Mouse (Mus musculus): ENCODE data around the gene Rprd1b. TPM values are rescaled to one million over a fixed set of nuclear protein-coding genes. Genes with fewer than 3 reads are reported as not detected.

The Rprd1b gene
- polyA plus RNA-seq, 1 experiment from 2014 or later, result 48.9 TPM

- WGBS, result 56% methylated on average over 5 of the region's 5 CpGs
- peaks cover 12% of the 10 kb centered on the region; the same call in 1 of the 2 replicates for H3K36me3 ChIP-seq
- H3K4me3 ChIP-seq (replicated peaks), result no peak overlapping the region
- no peak overlapping the region for H3K9ac ChIP-seq
- H3K4me2 ChIP-seq, result no peak overlapping the region
- peak overlapping the region; percentile 52; the same call in 1 of the 2 replicates for H3K27ac ChIP-seq
- ATAC-seq (replicated peaks; ENCODE audit: low FRiP score), result no peak
- no peaks in the 10 kb centered on the region for H3K27me3 ChIP-seq
- peaks cover 42% of the 10 kb centered on the region for H3K4me1 ChIP-seq
- no peaks in the 10 kb centered on the region for H3K9me3 ChIP-seq (replicated peaks)
Measured at GRCm38 (mm10) chr2:158114931-158115330, 86.6 kb downstream of the Rprd1b start.

- Histone ChIP-seq H3K4me3 (replicated peaks) (no peak overlapping the region), H3K4me2 (no peak overlapping the region), H3K9ac (no peak overlapping the region), H3K4me1 (peaks cover 39% of the 10 kb centered on the region), H3K9me3 (replicated peaks) (no peaks in the 10 kb centered on the region), H3K27ac (peak overlapping the region; percentile 1; the same call in 1 of the 2 replicates), H3K36me3 (peaks cover 12% of the 10 kb centered on the region; the same call in 1 of the 2 replicates), H3K27me3 (no peaks in the 10 kb centered on the region)
- 89% methylated on average over 3 of the region's 3 CpGs for WGBS
- ATAC-seq (replicated peaks; ENCODE audit: low FRiP score), result no peak
Measured at GRCm38 (mm10) chr2:158115838-158116453, 87.6 kb downstream of the Rprd1b start.

- H3K4me1 ChIP-seq, result peaks cover 44% of the 10 kb centered on the region
Measured at GRCm38 (mm10) chr2:158116653-158117052, 88.4 kb downstream of the Rprd1b start.

GRCm38 (mm10) chr2:158119145-158119544 lies 90.8 kb downstream of the Rprd1b start:
- no peaks in the 10 kb centered on the region for H3K27me3 ChIP-seq

More at GRCm38 (mm10) chr2:158116653-158117052, 88.4 kb downstream of the Rprd1b start:
- H3K36me3 ChIP-seq, result peaks cover 12% of the 10 kb centered on the region; the same call in 1 of the 2 replicates
- peak overlapping the region; percentile 1; the same call in 1 of the 2 replicates for H3K27ac ChIP-seq
- 34% methylated on average over 6 of the region's 6 CpGs for WGBS
- no peak for ATAC-seq (replicated peaks; ENCODE audit: low FRiP score)
- H3K4me3 ChIP-seq (replicated peaks), result no peak overlapping the region
- no peaks in the 10 kb centered on the region for H3K27me3 ChIP-seq
- no peak overlapping the region for H3K9ac ChIP-seq
- H3K9me3 ChIP-seq (replicated peaks), result no peaks in the 10 kb centered on the region
- no peak overlapping the region for H3K4me2 ChIP-seq

GRCm38 (mm10) chr2:158120211-158120610 lies 91.9 kb downstream of the Rprd1b start:
- 88% methylated on average over 8 of the region's 8 CpGs for WGBS
- Histone ChIP-seq H3K9ac (no peak overlapping the region), H3K4me2 (no peak overlapping the region), H3K27ac (no peak overlapping the region), H3K9me3 (replicated peaks) (no peaks in the 10 kb centered on the region), H3K27me3 (no peaks in the 10 kb centered on the region), H3K36me3 (peaks cover 21% of the 10 kb centered on the region; the same call in 1 of the 2 replicates), H3K4me3 (replicated peaks) (no peak overlapping the region), H3K4me1 (peaks cover 27% of the 10 kb centered on the region)
- ATAC-seq (replicated peaks; ENCODE audit: low FRiP score), result no peak

More at GRCm38 (mm10) chr2:158119145-158119544, 90.8 kb downstream of the Rprd1b start:
- Histone ChIP-seq H3K9ac (no peak overlapping the region), H3K4me2 (no peak overlapping the region), H3K36me3 (peaks cover 12% of the 10 kb centered on the region; the same call in 1 of the 2 replicates), H3K4me1 (peaks cover 37% of the 10 kb centered on the region), H3K4me3 (replicated peaks) (no peak overlapping the region), H3K9me3 (replicated peaks) (no peaks in the 10 kb centered on the region), H3K27ac (no peak overlapping the region)
- ATAC-seq (replicated peaks; ENCODE audit: low FRiP score), result no peak
- WGBS, result 83% methylated on average over 4 of the region's 4 CpGs

- Histone ChIP-seq H3K4me1 (peaks cover 27% of the 10 kb centered on the region), H3K4me2 (no peak overlapping the region), H3K36me3 (peaks cover 28% of the 10 kb centered on the region), H3K27me3 (no peaks in the 10 kb centered on the region), H3K9me3 (replicated peaks) (no peaks in the 10 kb centered on the region), H3K9ac (no peak overlapping the region), H3K27ac (no peak overlapping the region), H3K4me3 (replicated peaks) (no peak overlapping the region)
- 87% methylated on average over 3 of the region's 3 CpGs for WGBS
- ATAC-seq (replicated peaks; ENCODE audit: low FRiP score), result no peak
Measured at GRCm38 (mm10) chr2:158120868-158121267, 92.6 kb downstream of the Rprd1b start.

- WGBS, result 39% methylated on average over 10 of the region's 12 CpGs
- no peak overlapping the region for H3K4me3 ChIP-seq (replicated peaks)
- peaks cover 19% of the 10 kb centered on the region for H3K4me1 ChIP-seq
- ATAC-seq (replicated peaks; ENCODE audit: low FRiP score), result peak; percentile 75
- H3K4me2 ChIP-seq, result no peak overlapping the region
- no peaks in the 10 kb centered on the region for H3K27me3 ChIP-seq
- H3K9ac ChIP-seq, result no peak overlapping the region; the same call in 1 of the 2 replicates
- H3K27ac ChIP-seq, result peak overlapping the region; percentile 69
- H3K36me3 ChIP-seq, result peaks cover 35% of the 10 kb centered on the region
- H3K9me3 ChIP-seq (replicated peaks), result no peaks in the 10 kb centered on the region
Measured at GRCm38 (mm10) chr2:158121645-158122326, 93.5 kb downstream of the Rprd1b start.

- peaks cover 17% of the 10 kb centered on the region for H3K4me1 ChIP-seq
- ATAC-seq (replicated peaks; ENCODE audit: low FRiP score), result no peak
- H3K36me3 ChIP-seq, result peaks cover 37% of the 10 kb centered on the region
- H3K9me3 ChIP-seq (replicated peaks), result no peaks in the 10 kb centered on the region
- no peak overlapping the region for H3K4me2 ChIP-seq
- no peak overlapping the region for H3K9ac ChIP-seq
- peak overlapping the region; percentile 69; the same call in 1 of the 2 replicates for H3K27ac ChIP-seq
- no peak overlapping the region for H3K4me3 ChIP-seq (replicated peaks)
- WGBS, result 83% methylated on average over 6 of the region's 6 CpGs
- H3K27me3 ChIP-seq, result no peaks in the 10 kb centered on the region
Measured at GRCm38 (mm10) chr2:158122814-158123213, 94.5 kb downstream of the Rprd1b start.

- H3K4me1 ChIP-seq, result peaks cover 28% of the 10 kb centered on the region
- H3K9me3 ChIP-seq (replicated peaks), result no peaks in the 10 kb centered on the region
- H3K36me3 ChIP-seq, result peaks cover 34% of the 10 kb centered on the region
- no peaks in the 10 kb centered on the region for H3K27me3 ChIP-seq
- 81% methylated on average over 6 of the region's 6 CpGs for WGBS
- ATAC-seq (replicated peaks; ENCODE audit: low FRiP score), result no peak
- no peak overlapping the region for H3K4me3 ChIP-seq (replicated peaks)
- H3K27ac ChIP-seq, result no peak overlapping the region
- no peak overlapping the region for H3K4me2 ChIP-seq
- no peak overlapping the region for H3K9ac ChIP-seq
Measured at GRCm38 (mm10) chr2:158127245-158127644, 98.9 kb downstream of the Rprd1b start.

GRCm38 (mm10) chr2:158127872-158128271 lies 99.6 kb downstream of the Rprd1b start:
- Histone ChIP-seq H3K36me3 (peaks cover 34% of the 10 kb centered on the region), H3K4me3 (replicated peaks) (no peak overlapping the region), H3K9me3 (replicated peaks) (no peaks in the 10 kb centered on the region), H3K9ac (no peak overlapping the region), H3K4me1 (peaks cover 21% of the 10 kb centered on the region), H3K27ac (no peak overlapping the region), H3K4me2 (no peak overlapping the region), H3K27me3 (no peaks in the 10 kb centered on the region)
- ATAC-seq (replicated peaks; ENCODE audit: low FRiP score), result no peak
- WGBS, result 88% methylated on average over 7 of the region's 7 CpGs

- H3K36me3 ChIP-seq, result peaks cover 34% of the 10 kb centered on the region
- no peak for ATAC-seq (replicated peaks; ENCODE audit: low FRiP score)
- no peak overlapping the region for H3K9ac ChIP-seq
- H3K27ac ChIP-seq, result no peak overlapping the region
- no peaks in the 10 kb centered on the region for H3K27me3 ChIP-seq
- no peak overlapping the region for H3K4me2 ChIP-seq
- 83% methylated on average over 8 of the region's 8 CpGs for WGBS
- H3K9me3 ChIP-seq (replicated peaks), result no peaks in the 10 kb centered on the region
- no peak overlapping the region for H3K4me3 ChIP-seq (replicated peaks)
- H3K4me1 ChIP-seq, result peaks cover 21% of the 10 kb centered on the region
Measured at GRCm38 (mm10) chr2:158128461-158129130, 100.3 kb downstream of the Rprd1b start.

Data from kidney, embryonic 15.5 days (tissue).